Mouse (Mus musculus) G1E (cell line): ENCODE results near the gene Mks1. TPM values are rescaled to one million over a fixed set of nuclear protein-coding genes. Genes with fewer than 3 reads are reported as not detected.
A peak's percentile ranks its signal among the peaks of the same experiment; 100 is the strongest.

Experiments used
- ATAC-seq: 2 replicates; pipeline ENCODE4 v1.8.0; 2016; ENCODE audit warnings: mild to moderate bottlenecking; ENCODE audit not compliant: insufficient number of reproducible peaks, poor library complexity, low FRiP score, severe bottlenecking; ENCODE audit errors: extremely low read depth
- DNase-seq: peaks from one replicate; pipeline ENCODE4 v3.0.0; 2012; ENCODE audit warnings: low spot score
- H3K27me3 ChIP-seq: 2 replicates; pipeline ENCODE4 v1.6.1; 2012; ENCODE audit warnings: mild to moderate bottlenecking, low read length, inconsistent platforms; ENCODE audit not compliant: insufficient read depth
- H3K36me3 ChIP-seq: replicated peaks from 2 replicates; pipeline ENCODE3; 2012; ENCODE audit warnings: mild to moderate bottlenecking, inconsistent platforms
- H3K4me1 ChIP-seq: 2 replicates; pipeline ENCODE4 v1.6.1; 2012; ENCODE audit warnings: low read depth, low read length, inconsistent platforms, mixed read lengths; ENCODE audit not compliant: insufficient read depth
- H3K4me3 ChIP-seq: 2 replicates; pipeline ENCODE4 v1.5.1; 2012; ENCODE audit warnings: low read depth, mild to moderate bottlenecking, inconsistent platforms, low read length, moderate library complexity, mixed read lengths
- H3K9me3 ChIP-seq: replicated peaks from 2 replicates; pipeline ENCODE4 v1.6.1; 2012; ENCODE audit warnings: inconsistent platforms
- CTCF ChIP-seq: IDR thresholded peaks from 2 replicates; pipeline ENCODE4 v1.5.1; 2012; ENCODE audit warnings: low read depth, low read length, inconsistent platforms, mixed read lengths
- GATA1 ChIP-seq: IDR thresholded peaks from 2 replicates; pipeline ENCODE4 v1.6.1; 2012; ENCODE audit warnings: borderline replicate concordance, low read length, inconsistent platforms, mixed read lengths
- GATA2 ChIP-seq: IDR thresholded peaks from 2 replicates; pipeline ENCODE4 v1.6.1; 2012; ENCODE audit warnings: low read depth, low read length, inconsistent platforms, borderline replicate concordance
- POLR2AphosphoS5 ChIP-seq: IDR thresholded peaks from 2 replicates; pipeline ENCODE4 v1.6.1; 2012; ENCODE audit warnings: low read depth, low read length, inconsistent platforms; ENCODE audit not compliant: insufficient replicate concordance
- TAL1 ChIP-seq: conservative IDR thresholded peaks from 2 replicates; pipeline ENCODE4 v1.6.1; 2012; ENCODE audit warnings: low read depth, low read length, inconsistent platforms, mixed read lengths
- polyA plus RNA-seq: library from polyadenylated mRNA; stranded (reverse); fragments of >175 nt; gene quantifications from 2 replicates; pipeline ENCODE4 v1.2.3, GENCODE M21; 2012
- total RNA-seq, 2 experiments: library from RNA; stranded (forward) in 1 of 2; stranded (reverse) in 1 of 2; fragments of 200-1000 nt in 1 of 2; fragments of >200 nt in 1 of 2; fragmentation: Nextera tagmentation in 1 of 2; gene quantifications; 2 replicates each; pipeline ENCODE4 v1.2.3; 2014 to 2017

The Mks1 gene
- 2.7 and 3.2 TPM in 2 replicates for total RNA-seq (2014; fragmentation: Nextera tagmentation)
- total RNA-seq (2017) = 2.4 and 3.7 TPM in 2 replicates
- polyA plus RNA-seq = 4.6 and 6.1 TPM in 2 replicates

DNA sequence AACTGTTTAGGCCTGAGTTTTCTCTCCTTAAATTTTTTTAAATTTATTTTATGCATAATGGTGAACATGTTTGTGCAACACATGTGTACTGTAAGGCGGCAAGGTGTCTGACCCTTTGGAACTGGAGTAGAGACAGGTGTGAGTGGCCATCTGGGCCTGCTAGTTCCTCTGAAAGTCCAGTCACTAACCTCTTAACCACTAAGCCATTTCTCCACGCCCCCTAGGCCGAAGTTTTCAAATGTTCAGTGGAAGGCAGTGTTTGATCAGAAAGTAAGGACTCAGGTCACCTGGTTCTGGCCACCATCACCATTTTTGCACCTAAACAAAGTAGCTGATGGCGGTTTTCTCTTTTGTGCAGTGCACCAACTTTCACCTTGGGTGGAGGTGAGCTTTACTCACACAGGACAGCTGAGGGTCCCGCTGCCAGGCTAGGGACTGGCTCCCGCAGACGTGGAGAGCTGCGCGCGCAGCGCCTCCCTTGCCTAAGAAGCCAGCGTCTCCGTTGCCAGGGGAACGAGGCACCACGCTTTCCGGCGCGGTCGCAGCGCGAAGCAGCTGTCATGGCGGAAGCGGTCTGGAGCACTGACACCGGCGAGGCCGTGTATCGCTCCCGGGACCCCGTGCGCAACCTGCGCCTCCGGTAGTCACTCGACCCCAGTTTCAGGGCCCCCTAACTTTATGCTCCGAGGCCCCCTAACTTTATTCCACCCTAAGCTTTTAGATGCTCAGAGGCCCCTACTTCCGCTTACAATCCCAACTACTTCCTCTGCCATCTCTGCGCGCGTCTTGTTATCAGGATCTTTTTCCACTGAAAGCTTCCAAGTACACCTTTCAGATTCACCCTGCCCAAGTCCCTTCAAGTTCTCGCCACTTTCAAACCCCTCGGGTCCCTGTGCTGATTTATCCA lies at the start of gene Mks1:
Mks1 (plus strand) TSS at position 526 of the 907 bp plus-strand sequence.
- ATAC-seq (0 out of 2 replicates have a peak, but pooled peaks have one; percentile 34), DNase-seq (peak; percentile 78)
- peaks cover 8% of the 10 kb centered on the region for H3K4me1 ChIP-seq
- peaks cover 20% of the 10 kb centered on the region for H3K36me3 ChIP-seq
- TF ChIP-seq CTCF = no peak
- TF ChIP-seq TAL1 = no peak
- no peak for TF ChIP-seq GATA2
- no peaks in the 10 kb centered on the region for H3K9me3 ChIP-seq
- H3K27me3 ChIP-seq = peaks cover 3% of the 10 kb centered on the region; the same call in 1 of the 2 replicates
- H3K4me3 ChIP-seq = peak within 1 kb of the TSS; percentile 72

DNA sequence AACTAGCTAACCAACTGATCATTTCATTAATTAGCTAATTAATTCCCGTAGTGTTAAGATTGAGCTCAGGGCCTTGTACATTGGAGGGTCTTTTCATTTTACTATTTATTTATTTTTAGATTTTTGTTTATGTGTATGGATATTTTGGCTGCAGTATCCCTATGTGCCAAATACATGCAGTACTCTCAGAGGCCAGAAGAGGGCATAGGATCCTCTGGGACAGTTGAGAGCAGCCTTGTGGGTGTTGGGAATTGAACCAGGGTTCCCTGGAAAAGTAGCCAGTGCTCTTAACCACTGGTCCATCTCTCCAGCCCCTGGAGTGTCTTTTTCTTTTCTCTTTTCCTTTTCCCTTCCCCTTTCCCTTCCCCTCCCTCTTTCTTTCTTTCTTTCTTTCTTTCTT lies 47.6 kb upstream of the Mks1 start:
- Histone ChIP-seq H3K4me1 (no peaks in the 10 kb centered on the region), H3K36me3 (no peaks in the 10 kb centered on the region), H3K9me3 (no peaks in the 10 kb centered on the region), H3K4me3 (no peak overlapping the region), H3K27me3 (peaks cover 37% of the 10 kb centered on the region)
- DNase-seq = no peak
- ATAC-seq = no peak
- no peak for TF ChIP-seq GATA1
- TF ChIP-seq CTCF = 0 out of 2 replicates have a peak, but pooled peaks have one; percentile 28

DNA sequence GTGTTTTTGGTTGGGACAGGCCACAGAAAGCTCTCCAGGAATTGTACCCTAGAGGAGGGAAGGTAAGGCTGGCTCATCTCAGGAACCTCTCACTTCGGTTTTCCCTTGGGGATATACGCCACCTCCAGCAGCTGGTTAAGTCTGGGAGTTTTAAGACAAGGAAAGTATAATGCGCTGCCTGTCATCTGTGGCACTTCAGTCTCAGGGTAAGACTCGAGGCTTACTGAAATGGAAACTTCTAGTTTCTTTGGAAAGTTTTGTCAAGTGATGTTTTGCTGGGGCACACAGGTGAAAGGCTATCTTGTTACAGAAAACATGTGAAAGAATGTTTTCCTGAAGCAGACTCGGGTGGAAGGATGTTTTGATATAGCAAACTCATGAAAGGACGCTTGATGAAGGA lies 45.6 kb upstream of the Mks1 start:
- no peaks in the 10 kb centered on the region for H3K4me1 ChIP-seq
- peaks cover 37% of the 10 kb centered on the region for H3K27me3 ChIP-seq
- TF ChIP-seq GATA2 = no peak
- no peak for TF ChIP-seq GATA1
- TF ChIP-seq CTCF = no peak
- TF ChIP-seq POLR2AphosphoS5 = no peak
- TF ChIP-seq TAL1 = no peak
- H3K4me3 ChIP-seq = no peak overlapping the region
- DNase-seq = no peak
- no peaks in the 10 kb centered on the region for H3K36me3 ChIP-seq
- H3K9me3 ChIP-seq = no peaks in the 10 kb centered on the region
- no peak for ATAC-seq

DNA sequence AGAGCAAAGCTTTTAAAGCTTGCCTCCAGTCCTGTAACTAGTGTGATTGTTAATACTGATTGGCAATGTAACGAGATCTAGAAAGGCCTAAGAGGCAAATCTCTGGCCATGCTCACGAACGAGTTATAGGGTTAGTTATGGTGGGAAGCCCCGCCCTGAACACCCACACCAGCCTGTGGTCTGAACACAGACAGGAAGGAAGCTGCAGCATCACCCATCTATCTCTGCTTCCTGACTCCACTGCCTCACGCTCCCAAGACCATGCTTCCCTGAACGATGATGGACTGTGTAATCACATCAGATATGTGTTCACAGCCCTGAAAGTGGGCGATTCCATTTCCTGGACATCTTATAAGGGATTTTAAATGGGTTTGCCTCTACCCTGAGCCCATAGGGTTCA lies 44.8 kb upstream of the Mks1 start:
- ATAC-seq (no peak), DNase-seq (no peak)
- Histone ChIP-seq H3K4me3 (no peak overlapping the region), H3K36me3 (no peaks in the 10 kb centered on the region), H3K4me1 (no peaks in the 10 kb centered on the region), H3K9me3 (no peaks in the 10 kb centered on the region), H3K27me3 (peaks cover 32% of the 10 kb centered on the region)
- no peak for TF ChIP-seq TAL1
- TF ChIP-seq POLR2AphosphoS5 = no peak
- no peak for TF ChIP-seq GATA1
- TF ChIP-seq CTCF = no peak
- TF ChIP-seq GATA2 = no peak

DNA sequence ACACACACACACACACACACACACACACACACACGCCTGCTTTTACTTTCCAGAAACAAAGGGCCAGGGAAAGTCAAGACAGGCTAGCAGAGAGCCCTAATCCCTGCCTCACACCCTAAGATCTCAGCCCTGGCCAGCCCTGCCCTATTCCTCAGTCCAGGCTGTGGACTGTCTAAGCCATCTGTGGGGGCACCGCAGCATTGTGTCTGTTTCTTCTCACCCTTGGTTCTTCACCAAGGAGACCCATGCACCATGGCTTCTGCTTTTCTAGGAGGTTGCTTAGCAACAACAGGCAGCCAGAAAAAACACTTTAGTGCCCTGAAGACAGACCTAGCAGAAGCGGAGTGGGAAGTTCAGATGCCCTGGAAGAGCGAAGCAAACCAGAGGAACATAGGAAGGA lies 41.6 kb upstream of the Mks1 start:
- no peak overlapping the region for H3K4me3 ChIP-seq
- peaks cover 33% of the 10 kb centered on the region for H3K27me3 ChIP-seq
- no peaks in the 10 kb centered on the region for H3K4me1 ChIP-seq
- no peaks in the 10 kb centered on the region for H3K9me3 ChIP-seq
- no peaks in the 10 kb centered on the region for H3K36me3 ChIP-seq
- no peak for TF ChIP-seq POLR2AphosphoS5
- no peak for TF ChIP-seq CTCF
- no peak for TF ChIP-seq GATA1
- TF ChIP-seq GATA2 = no peak
- no peak for TF ChIP-seq TAL1
- DNase-seq (no peak), ATAC-seq (no peak)

DNA sequence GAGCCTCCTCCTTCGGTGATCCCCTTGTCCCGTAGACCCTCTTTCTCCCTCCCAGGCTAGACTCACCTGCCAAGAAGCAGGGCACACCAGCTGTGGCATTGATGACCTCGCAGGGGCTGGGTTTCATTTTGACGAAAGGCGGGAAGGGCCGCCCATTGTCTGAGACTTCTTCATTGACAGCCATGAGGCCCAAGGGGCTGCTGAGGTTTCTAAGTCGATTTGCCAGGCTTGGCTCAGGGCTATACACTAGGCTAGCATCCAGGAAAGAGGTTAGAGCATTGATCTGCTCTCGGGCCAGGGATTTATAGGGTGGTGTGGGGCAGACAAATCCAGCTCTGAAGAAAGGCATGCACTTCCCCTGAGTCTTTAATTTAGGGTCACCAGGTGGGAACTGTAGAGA lies 38.2 kb upstream of the Mks1 start:
- TF ChIP-seq POLR2AphosphoS5 = no peak
- TF ChIP-seq CTCF = no peak
- no peak for TF ChIP-seq TAL1
- TF ChIP-seq GATA1 = no peak
- TF ChIP-seq GATA2 = no peak
- Histone ChIP-seq H3K4me1 (no peaks in the 10 kb centered on the region), H3K4me3 (no peak overlapping the region), H3K9me3 (no peaks in the 10 kb centered on the region), H3K36me3 (no peaks in the 10 kb centered on the region), H3K27me3 (peaks cover 29% of the 10 kb centered on the region)
- no peak for DNase-seq
- no peak for ATAC-seq
